Mouse (Mus musculus) CH12.LX (cell line): Measurements from ENCODE around the gene Pcdh15. TPM values are rescaled to one million over a fixed set of nuclear protein-coding genes. Genes with fewer than 3 reads are reported as not detected.

Source experiments
- DNase-seq: peaks from one replicate; pipeline ENCODE4 v3.0.0-alpha.2; 2013; ENCODE audit errors: extremely low read depth
- H3K27ac ChIP-seq: 2 replicates; pipeline ENCODE4 v1.5.1; 2012; ENCODE audit warnings: low read depth, mild to moderate bottlenecking, control low read depth, moderate library complexity; ENCODE audit not compliant: insufficient read depth
- H3K27me3 ChIP-seq: replicated peaks from 2 replicates; pipeline ENCODE3; 2012; ENCODE audit warnings: inconsistent platforms
- H3K36me3 ChIP-seq, 2 experiments: replicated peaks in 1 of 2; 2 replicates each; pipeline versions ENCODE3 to v1.6.1; 2012; ENCODE audit warnings: inconsistent platforms in 1 of 2, low read length in 1 of 2, mild to moderate bottlenecking in 1 of 2, mixed read lengths in 1 of 2, moderate library complexity in 1 of 2; ENCODE audit not compliant: control insufficient read depth in 1 of 2, insufficient read depth in 1 of 2
- H3K4me1 ChIP-seq, 2 experiments: 2 replicates each; pipeline ENCODE4 v1.6.1; 2012; ENCODE audit warnings: inconsistent platforms in 1 of 2, moderate library complexity in 1 of 2; ENCODE audit not compliant: insufficient read depth in 2 of 2, control insufficient read depth in 1 of 2
- H3K4me2 ChIP-seq: 2 replicates; pipeline ENCODE4 v1.6.1; 2012; ENCODE audit warnings: low read depth, mild to moderate bottlenecking, control low read depth; ENCODE audit not compliant: poor library complexity, insufficient read depth, severe bottlenecking
- H3K4me3 ChIP-seq, 3 experiments: fragments of 150-350 bp in 1 of 3; sonication (generic) in 1 of 3; replicated peaks in 1 of 3; 2 replicates each; pipeline versions ENCODE3 to v1.5.1; 2011 to 2012; ENCODE audit warnings: low read depth in 2 of 3, low read length in 2 of 3, mild to moderate bottlenecking in 2 of 3, moderate library complexity in 2 of 3, control low read depth in 1 of 3, improper control_type of control experiment in 1 of 3, inconsistent platforms in 1 of 3, mixed read lengths in 1 of 3; ENCODE audit not compliant: poor library complexity in 1 of 3
- H3K79me2 ChIP-seq: replicated peaks from 2 replicates; pipeline ENCODE4 v1.6.1; 2012; ENCODE audit warnings: mild to moderate bottlenecking, moderate library complexity; ENCODE audit not compliant: control insufficient read depth, poor library complexity, insufficient read depth, severe bottlenecking; ENCODE audit errors: extremely low read depth
- H3K9ac ChIP-seq: 2 replicates; pipeline ENCODE4 v1.6.1; 2012; ENCODE audit warnings: low read depth, mild to moderate bottlenecking, control low read depth, moderate library complexity; ENCODE audit not compliant: insufficient read depth
- H3K9me3 ChIP-seq: replicated peaks from 2 replicates; pipeline ENCODE3; 2012; ENCODE audit warnings: low read length, inconsistent platforms, mixed read lengths
- CHD2 ChIP-seq: IDR thresholded peaks from 2 replicates; pipeline ENCODE4 v1.6.1; 2011; ENCODE audit warnings: low read length, improper control_type of control experiment
- CTCF ChIP-seq, 2 experiments: IDR thresholded peaks in 1 of 2; conservative IDR thresholded peaks in 1 of 2; 2 replicates each; pipeline ENCODE4 v1.5.1; 2011 to 2012; ENCODE audit warnings: low read depth in 2 of 2, low read length in 2 of 2, improper control_type of control experiment in 1 of 2, inconsistent platforms in 1 of 2, mild to moderate bottlenecking in 1 of 2, moderate library complexity in 1 of 2
- EP300 ChIP-seq: IDR thresholded peaks from 2 replicates; pipeline ENCODE4 v1.6.1; 2011; ENCODE audit warnings: low read length, improper control_type of control experiment
- ETS1 ChIP-seq: conservative IDR thresholded peaks from 2 replicates; pipeline ENCODE4 v1.6.1; 2012; ENCODE audit warnings: low read depth, mild to moderate bottlenecking, inconsistent platforms, low read length, improper control_type of control experiment, moderate library complexity
- HCFC1 ChIP-seq: IDR thresholded peaks from 2 replicates; pipeline ENCODE4 v1.6.1; 2012; ENCODE audit warnings: low read depth, mild to moderate bottlenecking, inconsistent platforms, low read length, improper control_type of control experiment
- JUND ChIP-seq: conservative IDR thresholded peaks from 2 replicates; pipeline ENCODE4 v1.6.1; 2011; ENCODE audit warnings: low read depth, low read length, improper control_type of control experiment
- MAFK ChIP-seq: IDR thresholded peaks from 2 replicates; pipeline ENCODE4 v1.6.1; 2011; ENCODE audit warnings: low read length, improper control_type of control experiment; ENCODE audit not compliant: insufficient replicate concordance
- MAX ChIP-seq: IDR thresholded peaks from 2 replicates; pipeline ENCODE4 v1.6.1; 2011; ENCODE audit warnings: low read length, improper control_type of control experiment
- MYC ChIP-seq: IDR thresholded peaks from 2 replicates; pipeline ENCODE4 v1.6.1; 2011; ENCODE audit warnings: low read depth, mild to moderate bottlenecking, improper control_type of control experiment, low read length
- NRF1 ChIP-seq: IDR thresholded peaks from 2 replicates; pipeline ENCODE4 v1.6.1; 2014; ENCODE audit warnings: low read depth, mild to moderate bottlenecking, inconsistent platforms, low read length, improper control_type of control experiment, moderate library complexity
- PAX5 ChIP-seq: IDR thresholded peaks from 2 replicates; pipeline ENCODE4 v1.6.1; 2012; ENCODE audit warnings: low read length, inconsistent platforms, mixed read lengths
- RAD21 ChIP-seq: IDR thresholded peaks from 2 replicates; pipeline ENCODE4 v1.6.1; 2011; ENCODE audit warnings: low read depth, mild to moderate bottlenecking, low read length, improper control_type of control experiment, moderate library complexity
- RCOR1 ChIP-seq: conservative IDR thresholded peaks from 2 replicates; pipeline ENCODE4 v1.6.1; 2012; ENCODE audit warnings: low read depth, mild to moderate bottlenecking, inconsistent platforms, low read length, improper control_type of control experiment
- SIN3A ChIP-seq: IDR thresholded peaks from 2 replicates; pipeline ENCODE4 v1.6.1; 2012; ENCODE audit warnings: low read length, improper control_type of control experiment, inconsistent platforms
- TBP ChIP-seq: conservative IDR thresholded peaks from 2 replicates; pipeline ENCODE4 v1.6.1; 2011; ENCODE audit warnings: low read depth, low read length, improper control_type of control experiment
- USF1 ChIP-seq: IDR thresholded peaks from 2 replicates; pipeline ENCODE4 v1.6.1; 2014; ENCODE audit warnings: low read depth, mild to moderate bottlenecking, inconsistent platforms, low read length, improper control_type of control experiment
- ZC3H11A ChIP-seq: IDR thresholded peaks from 2 replicates; pipeline ENCODE4 v1.6.1; 2012; ENCODE audit warnings: low read depth, mild to moderate bottlenecking, inconsistent platforms, low read length, improper control_type of control experiment
- ZNF384 ChIP-seq: IDR thresholded peaks from 2 replicates; pipeline ENCODE4 v1.6.1; 2012; ENCODE audit warnings: low read depth, low read length, improper control_type of control experiment, inconsistent platforms
- dilution Hi-C: fragments of 300-500 bp; cut with MboI; formaldehyde crosslinking; loops from 2 replicates; pipeline ENCODE4 v1.14.3; 2020; ENCODE audit warnings: low sequenced_read_pairs; ENCODE audit not compliant: extremely low pct_unique_long_range_greater_than_20kb, extremely low pct_ligation_motif_present
- in situ Hi-C: fragments of 300-500 bp; cut with MboI; formaldehyde crosslinking; loops from 3 replicates; pipeline ENCODE4 v1.14.3; 2019; ENCODE audit warnings: low sequenced_read_pairs, low pct_ligation_motif_present, low pct_unique_long_range_greater_than_20kb, mixed read lengths
- polyA plus RNA-seq: library from polyadenylated mRNA; unstranded; fragments of >175 nt; gene quantifications from 2 replicates; pipeline ENCODE4 v1.2.1, GENCODE M21; 2012; ENCODE audit warnings: low read depth; ENCODE audit not compliant: insufficient read length
- total RNA-seq, 2 experiments: library from RNA; depleted of rRNA; stranded (reverse); fragments of 300-350 nt in 1 of 2; fragments of >200 nt in 1 of 2; gene quantifications; 2 replicates each; pipeline ENCODE4 v1.2.3; 2012 to 2014

Gene Pcdh15
- total and polyA plus RNA-seq, 3 experiments: not detected

DNA sequence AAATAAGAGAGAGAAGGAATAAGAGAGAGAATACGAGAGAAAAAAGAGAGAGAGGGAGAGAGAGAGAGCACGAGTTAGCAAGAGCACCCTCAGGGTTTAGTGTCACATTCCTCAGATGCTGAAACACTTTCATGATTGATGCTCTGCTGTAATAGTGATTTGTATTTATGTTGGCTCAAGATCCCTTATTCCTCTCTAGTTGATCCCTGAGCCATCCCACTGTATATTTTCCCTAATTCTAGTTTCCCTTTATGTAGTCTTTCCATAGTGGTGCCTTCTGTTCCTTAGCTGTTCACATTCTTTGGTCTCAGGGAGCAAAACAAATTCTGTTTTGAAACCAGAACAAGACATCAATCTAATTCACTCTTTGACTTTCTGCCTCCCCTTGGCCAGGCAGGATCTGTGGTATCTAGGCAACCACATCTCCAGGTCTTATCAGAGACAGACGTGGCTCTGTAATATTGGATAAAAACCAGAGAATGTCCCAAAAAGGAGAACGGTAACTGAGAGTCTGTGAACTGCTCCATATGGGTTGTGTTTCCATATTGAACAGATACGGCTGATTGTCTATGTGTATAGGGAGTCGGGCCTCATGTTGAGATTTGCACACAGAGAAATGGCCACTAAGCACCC lies 1170.6 kb downstream of the Pcdh15 start:
- H3K79me2 ChIP-seq: no peaks in the 10 kb centered on the region
- H3K9me3 ChIP-seq: no peaks in the 10 kb centered on the region
- TF ChIP-seq USF1: no peak
- TF ChIP-seq MAFK: no peak
- TF ChIP-seq CHD2: no peak
- TF ChIP-seq EP300: no peak
- TF ChIP-seq PAX5: no peak
- no peak for TF ChIP-seq HCFC1
- TF ChIP-seq RAD21: no peak
- no peak for TF ChIP-seq RCOR1
- TF ChIP-seq TBP: no peak
- no peak for TF ChIP-seq ZNF384
- no peak for TF ChIP-seq ETS1
- no peaks in the 10 kb centered on the region for H3K36me3 ChIP-seq
- H3K27me3 ChIP-seq: no peaks in the 10 kb centered on the region
- no peaks in the 10 kb centered on the region for H3K4me1 ChIP-seq
- DNase-seq: no peak
- in situ Hi-C loops: no loop called here
- dilution Hi-C loops: no loop called here
- H3K4me3 ChIP-seq: no peak overlapping the region
- H3K9ac ChIP-seq: no peak overlapping the region
- no peak overlapping the region for H3K27ac ChIP-seq
- H3K4me2 ChIP-seq: no peak overlapping the region

- no peak overlapping the region for H3K4me3 ChIP-seq
- H3K4me2 ChIP-seq: no peak overlapping the region
- H3K9ac ChIP-seq: no peak overlapping the region
- no peaks in the 10 kb centered on the region for H3K79me2 ChIP-seq
- no peaks in the 10 kb centered on the region for H3K4me1 ChIP-seq
- dilution Hi-C loops: no loop called here
- H3K27ac ChIP-seq: no peak overlapping the region
- no peaks in the 10 kb centered on the region for H3K36me3 ChIP-seq
- TF ChIP-seq ZC3H11A (no peak), CTCF (conservative IDR thresholded peaks at IDR 0.05 in 1 of 2, IDR thresholded peaks at IDR 0.05 in 1 of 2; ENCODE audit: low read depth in 2 of 2, low read length in 2 of 2) (no peak), RCOR1 (no peak), USF1 (no peak)
- no peaks in the 10 kb centered on the region for H3K9me3 ChIP-seq
- no peaks in the 10 kb centered on the region for H3K27me3 ChIP-seq
- in situ Hi-C loops: no loop called here
- DNase-seq: no peak
Observed at GRCm38 (mm10) chr10:74270894-74271293, 1171.8 kb downstream of the Pcdh15 start.

DNA sequence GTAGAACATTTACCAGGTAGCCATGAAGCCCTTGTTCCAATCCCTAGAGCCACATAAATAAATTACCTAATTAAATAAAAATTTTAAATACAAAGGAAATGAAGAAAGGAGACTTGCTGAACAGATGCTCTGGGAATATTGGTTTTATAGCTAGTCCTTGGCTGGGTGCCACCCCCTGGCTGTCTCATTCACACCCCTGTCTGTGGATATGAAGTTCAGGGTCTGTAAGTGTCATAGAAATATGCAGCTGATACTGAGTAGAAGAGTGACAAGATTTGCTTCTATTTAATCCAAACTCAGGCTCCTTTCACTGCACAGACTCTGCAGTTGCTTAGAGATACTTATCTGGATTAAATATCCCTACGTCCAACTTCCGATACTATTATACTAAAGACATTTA lies 1205.0 kb downstream of the Pcdh15 start:
- no peak for DNase-seq
- Histone ChIP-seq H3K27me3 (no peaks in the 10 kb centered on the region), H3K4me3 (no peak overlapping the region), H3K9me3 (no peaks in the 10 kb centered on the region), H3K27ac (no peak overlapping the region), H3K36me3 (no peaks in the 10 kb centered on the region), H3K79me2 (no peaks in the 10 kb centered on the region), H3K9ac (no peak overlapping the region), H3K4me2 (no peak overlapping the region), H3K4me1 (no peaks in the 10 kb centered on the region)
- TF ChIP-seq SIN3A: no peak
- TF ChIP-seq JUND: no peak
- no peak for TF ChIP-seq NRF1
- no peak for TF ChIP-seq MYC
- TF ChIP-seq MAX: no peak
- TF ChIP-seq TBP: no peak
- dilution Hi-C loops: no loop called here
- in situ Hi-C loops: no loop called here
